ENCODE assay signal across 8 mouse cellular contexts in the genomic region with DNA sequence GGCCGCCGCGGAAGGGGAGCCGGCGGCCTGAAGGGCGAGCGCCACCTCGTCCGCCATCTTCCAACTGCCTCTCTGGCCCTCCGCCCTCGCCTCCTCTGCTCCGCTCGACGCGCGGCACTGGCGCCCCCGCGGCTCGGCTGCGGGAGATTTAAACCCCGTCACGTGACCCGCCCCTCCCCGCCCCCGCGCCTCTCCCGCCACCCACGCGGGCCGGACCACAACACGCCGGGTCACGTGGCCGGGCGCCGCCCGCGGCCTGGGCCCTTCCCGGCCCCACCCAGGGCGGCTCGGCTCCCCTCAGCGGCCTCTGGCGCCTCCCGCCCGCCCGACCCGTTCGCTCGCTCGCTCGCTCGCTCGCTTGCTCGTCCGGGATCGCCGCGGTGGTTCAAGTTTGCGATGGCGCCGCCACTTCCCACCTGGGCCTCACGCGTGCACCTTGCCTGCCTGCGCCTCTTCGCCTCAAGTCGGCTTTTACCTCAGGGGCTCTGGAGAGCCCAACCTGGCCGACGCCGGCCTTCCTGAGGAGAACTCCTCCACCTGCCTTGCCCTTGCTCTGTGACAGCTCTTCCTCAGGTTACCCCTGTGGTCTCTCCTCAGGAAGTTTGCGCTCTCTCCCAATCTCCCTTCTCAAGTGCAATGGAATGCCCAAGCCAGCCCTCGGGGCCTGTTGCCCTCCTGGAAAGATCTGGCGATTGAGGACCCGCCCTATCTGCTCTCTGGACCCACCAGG. TPM values are rescaled to one million over a fixed set of nuclear protein-coding genes. Genes with fewer than 3 reads are reported as not detected.
DNase-seq lines count a peak whose midpoint lies in the region; ATAC-seq and TF ChIP-seq lines count a peak whose summit lies in the region.

No protein-coding gene starts in this region.

- WGBS in forebrain, embryonic 12.5 days: under 1% methylated on average over 51 of the region's 74 CpGs
- 2% methylated on average over 24 of the region's 74 CpGs for WGBS in heart, postnatal 0 days
- WGBS in liver, embryonic 15.5 days (ENCODE audit: insufficient replicate concordance): 1% methylated on average over 71 of the region's 74 CpGs
- WGBS in neural tube, embryonic 11.5 days: under 1% methylated on average over 48 of the region's 74 CpGs
- whole genome bisulfite sequencing in stomach, embryonic 16.5 days: 2% methylated on average over 48 of the region's 74 CpGs

- peak overlapping the region; percentile 78 for H3K4me2 ChIP-seq in forebrain, embryonic 12.5 days
- peak overlapping the region; percentile 79 for H3K4me2 ChIP-seq in heart, postnatal 0 days (ENCODE audit: low read depth, low read length)
- H3K4me2 ChIP-seq in liver, embryonic 15.5 days: peak overlapping the region; percentile 96
- peak overlapping the region; percentile 72 for H3K4me2 ChIP-seq in neural tube, embryonic 11.5 days (ENCODE audit: low read depth)
- H3K4me2 ChIP-seq in stomach, embryonic 16.5 days (ENCODE audit: low read depth, low read length): peak overlapping the region; percentile 75

- peak overlapping the region; percentile 98 for H3K9ac ChIP-seq in ES-Bruce4 (ENCODE audit: low read depth, poor library complexity, severe bottlenecking)
- H3K9ac ChIP-seq in forebrain, embryonic 12.5 days: peak overlapping the region; percentile 96
- H3K9ac ChIP-seq in heart, postnatal 0 days (replicated peaks; ENCODE audit: low read depth, low read length): peak overlapping the region; percentile 96
- peak overlapping the region; percentile 90 for H3K9ac ChIP-seq in liver, embryonic 15.5 days
- H3K9ac ChIP-seq in neural tube, embryonic 11.5 days (ENCODE audit: low read length): peak overlapping the region; percentile 96
- peak overlapping the region; percentile 97 for H3K9ac ChIP-seq in stomach, embryonic 16.5 days (ENCODE audit: low read length)

- peak overlapping the region; percentile 81 for H3K27ac ChIP-seq in ES-Bruce4 (ENCODE audit: insufficient read depth, low read length)
- H3K27ac ChIP-seq in forebrain, embryonic 12.5 days: peak overlapping the region; percentile 95
- H3K27ac ChIP-seq in heart, postnatal 0 days (ENCODE audit: low read depth): peak overlapping the region; percentile 95
- peak overlapping the region; percentile 94 for H3K27ac ChIP-seq in liver, embryonic 15.5 days (replicated peaks)
- peak overlapping the region; percentile 90 for H3K27ac ChIP-seq in neural tube, embryonic 11.5 days (ENCODE audit: low read depth, low read length)
- peak overlapping the region; percentile 93 for H3K27ac ChIP-seq in stomach, embryonic 16.5 days (ENCODE audit: low read length)

- TF ChIP-seq POLR2A in ES-Bruce4 (IDR thresholded peaks at IDR 0.05; ENCODE audit: insufficient read depth, low read length): peak; percentile 85

- H3K9me3 ChIP-seq in ES-Bruce4 (replicated peaks; ENCODE audit: control insufficient read depth, insufficient read depth, low read length, poor library complexity, severe bottlenecking): no peaks in the 10 kb centered on the region
- H3K9me3 ChIP-seq in forebrain, embryonic 12.5 days: no peaks in the 10 kb centered on the region
- no peaks in the 10 kb centered on the region for H3K9me3 ChIP-seq in heart, postnatal 0 days (replicated peaks; ENCODE audit: control insufficient read depth, low read length)
- no peaks in the 10 kb centered on the region for H3K9me3 ChIP-seq in liver, embryonic 15.5 days (replicated peaks)
- H3K9me3 ChIP-seq in neural tube, embryonic 11.5 days (ENCODE audit: control insufficient read depth, low read length): no peaks in the 10 kb centered on the region
- no peaks in the 10 kb centered on the region for H3K9me3 ChIP-seq in stomach, embryonic 16.5 days (replicated peaks; ENCODE audit: control insufficient read depth, low read length)

- H3K4me1 ChIP-seq in ES-Bruce4 (ENCODE audit: control insufficient read depth, insufficient read depth, low read length): peaks cover 2% of the 10 kb centered on the region
- H3K4me1 ChIP-seq in forebrain, embryonic 12.5 days: peaks cover 22% of the 10 kb centered on the region
- peaks cover 9% of the 10 kb centered on the region for H3K4me1 ChIP-seq in heart, postnatal 0 days (ENCODE audit: control insufficient read depth, insufficient read depth)
- peaks cover 25% of the 10 kb centered on the region for H3K4me1 ChIP-seq in liver, embryonic 15.5 days (replicated peaks)
- H3K4me1 ChIP-seq in neural tube, embryonic 11.5 days (ENCODE audit: control insufficient read depth, insufficient read depth, low read length): peaks cover 9% of the 10 kb centered on the region
- H3K4me1 ChIP-seq in stomach, embryonic 16.5 days (ENCODE audit: control insufficient read depth, insufficient read depth, low read length): peaks cover 10% of the 10 kb centered on the region

- ATAC-seq in forebrain, embryonic 12.5 days (ENCODE audit: low FRiP score): peak; percentile 96
- peak; percentile 94 for ATAC-seq in heart, postnatal 0 days (ENCODE audit: insufficient read depth, low read depth)
- ATAC-seq in liver, embryonic 15.5 days (ENCODE audit: insufficient read depth): peak; percentile 96
- peak; percentile 95 for ATAC-seq in neural tube, embryonic 11.5 days (ENCODE audit: insufficient read depth, low FRiP score, low TSS enrichment)
- ATAC-seq in stomach, embryonic 16.5 days (ENCODE audit: insufficient read depth, low FRiP score): peak; percentile 98

- H3K4me3 ChIP-seq in ES-Bruce4 (ENCODE audit: low read depth, low read length): peak overlapping the region; percentile 98
- H3K4me3 ChIP-seq in forebrain, embryonic 12.5 days (replicated peaks): peak overlapping the region; percentile 84
- peak overlapping the region; percentile 77 for H3K4me3 ChIP-seq in heart, postnatal 0 days (ENCODE audit: low read depth, low read length)
- peak overlapping the region; percentile 85 for H3K4me3 ChIP-seq in liver, embryonic 15.5 days (replicated peaks)
- H3K4me3 ChIP-seq in neural tube, embryonic 11.5 days (ENCODE audit: low read depth, low read length): peak overlapping the region; percentile 87
- H3K4me3 ChIP-seq in stomach, embryonic 16.5 days (replicated peaks; ENCODE audit: low read length): peak overlapping the region; percentile 82

- 0 out of 2 replicates have a peak, but pooled peaks have one; percentile 29 for TF ChIP-seq EP300 in ES-Bruce4 (IDR thresholded peaks at IDR 0.05; ENCODE audit: insufficient read depth, low read depth, low read length)
- no peak for TF ChIP-seq EP300 in heart, postnatal 0 days (IDR thresholded peaks at IDR 0.05; ENCODE audit: low read depth)

- H3K27me3 ChIP-seq in ES-Bruce4 (ENCODE audit: control insufficient read depth, insufficient read depth, low read length, poor library complexity, severe bottlenecking): no peaks in the 10 kb centered on the region
- H3K27me3 ChIP-seq in forebrain, embryonic 12.5 days: no peaks in the 10 kb centered on the region
- no peaks in the 10 kb centered on the region for H3K27me3 ChIP-seq in heart, postnatal 0 days (ENCODE audit: control insufficient read depth, insufficient read depth, low read length)
- H3K27me3 ChIP-seq in liver, embryonic 15.5 days: no peaks in the 10 kb centered on the region
- H3K27me3 ChIP-seq in neural tube, embryonic 11.5 days (ENCODE audit: control insufficient read depth, insufficient read depth, low read length): no peaks in the 10 kb centered on the region
- H3K27me3 ChIP-seq in stomach, embryonic 16.5 days (ENCODE audit: control insufficient read depth, insufficient read depth, low read length): no peaks in the 10 kb centered on the region

- DNase-seq in c-Kit-positive CD71-positive TER-119-positive erythroid progenitor cells, embryonic 14.5 days (ENCODE audit: low spot score): peak; percentile 92
- peak; percentile 91 for DNase-seq in heart, postnatal 0 days (ENCODE audit: low spot score)
- peak; percentile 94 to 96 for DNase-seq in kidney, postnatal 4 days
- DNase-seq in neural tube, embryonic 11.5 days (ENCODE audit: low spot score): peak; percentile 93

- H3K36me3 ChIP-seq in ES-Bruce4 (ENCODE audit: control insufficient read depth, insufficient read depth, low read length, poor library complexity, severe bottlenecking): peaks cover 21% of the 10 kb centered on the region
- H3K36me3 ChIP-seq in forebrain, embryonic 12.5 days (replicated peaks): peaks cover 8% of the 10 kb centered on the region
- peaks cover 6% of the 10 kb centered on the region for H3K36me3 ChIP-seq in heart, postnatal 0 days (replicated peaks; ENCODE audit: control insufficient read depth, insufficient read depth, low read length)
- peaks cover 22% of the 10 kb centered on the region for H3K36me3 ChIP-seq in liver, embryonic 15.5 days (replicated peaks)
- H3K36me3 ChIP-seq in neural tube, embryonic 11.5 days (ENCODE audit: control insufficient read depth, insufficient read depth, low read length): no peaks in the 10 kb centered on the region
- H3K36me3 ChIP-seq in stomach, embryonic 16.5 days (ENCODE audit: control insufficient read depth, insufficient read depth, low read length): 0 out of 2 replicates have a peak, but pooled peaks cover 5% of the 10 kb centered on the region

- no peak for TF ChIP-seq CTCF in ES-Bruce4 (IDR thresholded peaks at IDR 0.05; ENCODE audit: low read depth, low read length)
- no peak for TF ChIP-seq CTCF in heart, postnatal 0 days (IDR thresholded peaks at IDR 0.05; ENCODE audit: low read depth)

RNA-seq across cellular contexts. Expression of gene Sirt1, which starts 42.4 kb away (rescaled TPM):
- polyA plus RNA-seq in ES-Bruce4 (2011; ENCODE audit: insufficient read depth, insufficient read length, low read depth, missing spikeins): 53.5 and 54.2 TPM in 2 replicates
- polyA plus RNA-seq in forebrain, embryonic 12.5 days (2016; fragmentation: Nextera tagmentation; extraction: Ambion mirVana): 6.1 and 6.9 TPM in 2 replicates
- total RNA-seq in heart, postnatal 0 days (2014; rRNA removed; ENCODE audit: low replicate concordance): 10.4 and 10.7 TPM in 2 replicates
- polyA plus RNA-seq in heart, postnatal 0 days (2015; fragmentation: Nextera tagmentation; extraction: Ambion mirVana): 2.1 and 2.5 TPM in 2 replicates
- polyA plus RNA-seq in liver, embryonic 15.5 days (2015; fragmentation: Nextera tagmentation; extraction: Ambion mirVana): 3.1 and 3.5 TPM in 2 replicates
- polyA plus RNA-seq in neural tube, embryonic 11.5 days (2014; fragmentation: Nextera tagmentation; extraction: Ambion mirVana): 10.9 and 13.3 TPM in 2 replicates
- 3.3 and 4.5 TPM in 2 replicates for polyA plus RNA-seq in stomach, embryonic 16.5 days (2015; fragmentation: Nextera tagmentation; extraction: Ambion mirVana)

RNA-seq across cellular contexts. Expression of gene Dnajc12, which starts 43.2 kb away (rescaled TPM):
- polyA plus RNA-seq in ES-Bruce4 (2011; ENCODE audit: insufficient read depth, insufficient read length, low read depth, missing spikeins): 3.7 and 4.6 TPM in 2 replicates
- 7.4 and 9.1 TPM in 2 replicates for polyA plus RNA-seq in forebrain, embryonic 12.5 days (2016; fragmentation: Nextera tagmentation; extraction: Ambion mirVana)
- total RNA-seq in heart, postnatal 0 days (2014; rRNA removed; ENCODE audit: low replicate concordance): 3.2 and 3.6 TPM in 2 replicates
- polyA plus RNA-seq in heart, postnatal 0 days (2015; fragmentation: Nextera tagmentation; extraction: Ambion mirVana): 9.5 and 11.0 TPM in 2 replicates
- 14.8 and 16.7 TPM in 2 replicates for polyA plus RNA-seq in liver, embryonic 15.5 days (2015; fragmentation: Nextera tagmentation; extraction: Ambion mirVana)
- polyA plus RNA-seq in neural tube, embryonic 11.5 days (2014; fragmentation: Nextera tagmentation; extraction: Ambion mirVana): 16.0 and 16.8 TPM in 2 replicates
- polyA plus RNA-seq in stomach, embryonic 16.5 days (2015; fragmentation: Nextera tagmentation; extraction: Ambion mirVana): 9.4 and 9.7 TPM in 2 replicates

Comparison
In these comparisons a context has a peak if more than half of its experiments do, and no peak if none do; other contexts are left out.
1. Peak in every context shown above with its lines: DNase-seq, ATAC-seq, H3K4me3 ChIP-seq and H3K27ac ChIP-seq.